Mouse (Mus musculus): ENCODE measurements at regions not wholly inside any gene's neighbourhood (a gene's known extent, or its start where the extent isn't known, plus 50 kb on each side); places are given as distances from the start of the nearest gene placed in this dataset.

DNA sequence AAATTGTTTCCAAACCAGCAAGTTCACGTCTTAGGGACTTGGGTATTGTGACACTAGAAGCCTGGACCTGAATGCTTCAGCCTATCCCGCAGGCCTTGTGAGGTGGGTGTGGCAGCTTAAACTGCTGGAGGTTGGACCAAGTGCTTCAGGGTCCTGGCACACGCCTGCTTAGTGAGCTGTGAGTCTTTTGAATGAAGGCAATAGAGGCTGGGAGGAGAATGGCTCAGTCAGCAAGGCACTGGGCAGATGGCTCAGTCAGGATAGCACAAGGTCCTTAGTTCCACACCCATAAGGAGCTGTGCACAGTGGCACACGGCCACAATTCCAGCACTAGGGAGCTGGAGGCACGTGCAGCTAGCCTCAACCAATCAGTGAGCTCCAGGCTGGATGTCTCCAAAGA lies 80.5 kb upstream of the Pmepa1 start:
- Histone ChIP-seq H3K27me3 (replicated peaks; ENCODE audit: control insufficient read depth, insufficient read depth, low read length) (no peaks in the 10 kb centered on the region), H3K4me1 (replicated peaks; ENCODE audit: control insufficient read depth, insufficient read depth, low read length) (no peaks in the 10 kb centered on the region), H3K9me3 (ENCODE audit: control insufficient read depth) (no peaks in the 10 kb centered on the region), H3K36me3 (ENCODE audit: control insufficient read depth, insufficient read depth) (no peaks in the 10 kb centered on the region), H3K9ac (ENCODE audit: low read depth, low read length) (no peak overlapping the region), H3K4me3 (ENCODE audit: low read depth, low read length) (no peak overlapping the region), H3K27ac (ENCODE audit: low read depth, low read length) (no peak overlapping the region), H3K4me2 (replicated peaks; ENCODE audit: low read depth) (no peak overlapping the region)
- WGBS, result 63% methylated on average over 5 of the region's 5 CpGs
- no peak for TF ChIP-seq CTCF (IDR thresholded peaks at IDR 0.05; ENCODE audit: low read depth)
- ATAC-seq, result no peak

DNA sequence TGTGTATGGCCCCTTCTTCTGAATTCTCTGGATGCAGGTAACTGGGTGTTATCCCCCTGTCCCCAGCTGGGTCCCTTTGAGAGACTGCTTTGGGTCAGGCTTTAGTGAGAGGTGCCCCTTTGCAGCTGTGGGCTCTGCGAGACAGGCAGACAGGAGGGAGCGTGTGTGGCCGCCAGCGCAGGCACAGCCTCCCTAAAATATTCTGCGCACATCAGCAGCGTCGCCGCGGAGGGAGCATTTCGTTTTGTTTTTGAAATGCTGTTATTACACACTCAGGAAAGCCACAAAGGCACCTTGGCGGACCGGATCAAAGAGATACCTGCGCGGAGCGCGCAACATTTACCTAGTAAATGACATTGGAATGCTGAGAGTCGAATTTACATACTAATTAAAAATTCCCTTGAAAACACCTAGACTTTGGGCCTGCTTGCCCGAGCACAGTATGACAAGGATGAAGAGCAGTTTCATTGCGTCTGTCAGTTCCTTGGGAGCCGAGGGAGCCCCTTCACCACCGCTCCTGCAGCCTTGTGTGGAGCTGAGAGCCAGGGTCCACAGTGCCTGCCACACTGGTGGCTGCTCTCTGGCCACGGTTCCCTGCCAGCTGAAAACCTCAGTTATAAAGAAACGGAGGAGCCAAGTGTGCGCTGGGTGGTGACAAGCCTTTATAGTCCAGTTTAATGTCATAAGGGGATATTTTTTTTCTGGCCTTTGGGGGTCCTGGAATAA lies 89.3 kb upstream of the Pmepa1 start:
- TF ChIP-seq CTCF (IDR thresholded peaks at IDR 0.05; ENCODE audit: low read depth), result no peak
- no peaks in the 10 kb centered on the region for H3K36me3 ChIP-seq (ENCODE audit: control insufficient read depth, insufficient read depth)
- no peaks in the 10 kb centered on the region for H3K4me1 ChIP-seq (replicated peaks; ENCODE audit: control insufficient read depth, insufficient read depth, low read length)
- no peak overlapping the region for H3K4me2 ChIP-seq (replicated peaks; ENCODE audit: low read depth)
- no peak overlapping the region for H3K9ac ChIP-seq (ENCODE audit: low read depth, low read length)
- peaks cover 5% of the 10 kb centered on the region; the same call in 1 of the 2 replicates for H3K27me3 ChIP-seq (replicated peaks; ENCODE audit: control insufficient read depth, insufficient read depth, low read length)
- H3K27ac ChIP-seq (ENCODE audit: low read depth, low read length), result no peak overlapping the region
- 20% methylated on average over 24 of the region's 24 CpGs for WGBS
- no peak for ATAC-seq
- no peak overlapping the region for H3K4me3 ChIP-seq (ENCODE audit: low read depth, low read length)
- no peaks in the 10 kb centered on the region for H3K9me3 ChIP-seq (ENCODE audit: control insufficient read depth)

DNA sequence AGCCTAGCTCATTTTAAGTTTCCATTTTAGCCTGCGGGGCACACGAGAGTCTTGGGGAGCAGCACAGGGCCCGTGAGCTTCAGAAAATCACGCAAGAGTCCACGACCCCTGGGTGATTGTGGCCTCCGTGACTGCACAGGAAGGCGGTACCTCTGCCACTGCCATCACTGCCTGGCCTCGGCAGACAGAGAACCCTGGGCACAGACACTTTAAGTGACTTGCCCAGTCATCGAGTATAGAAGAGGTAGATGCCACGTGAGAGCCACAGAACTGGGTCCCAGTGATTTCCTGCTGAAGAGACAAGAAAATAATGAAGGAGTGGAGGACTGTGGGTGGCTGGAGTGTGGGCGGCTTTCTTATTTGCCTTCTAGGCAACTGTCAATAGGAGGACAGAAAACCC lies 90.4 kb upstream of the Pmepa1 start:
- no peaks in the 10 kb centered on the region for H3K36me3 ChIP-seq (ENCODE audit: control insufficient read depth, insufficient read depth)
- no peak overlapping the region for H3K9ac ChIP-seq (ENCODE audit: low read depth, low read length)
- no peak overlapping the region for H3K4me2 ChIP-seq (replicated peaks; ENCODE audit: low read depth)
- H3K9me3 ChIP-seq (ENCODE audit: control insufficient read depth), result no peaks in the 10 kb centered on the region
- no peak for ATAC-seq
- H3K27ac ChIP-seq (ENCODE audit: low read depth, low read length), result no peak overlapping the region
- H3K4me1 ChIP-seq (replicated peaks; ENCODE audit: control insufficient read depth, insufficient read depth, low read length), result no peaks in the 10 kb centered on the region
- no peak for TF ChIP-seq CTCF (IDR thresholded peaks at IDR 0.05; ENCODE audit: low read depth)
- H3K4me3 ChIP-seq (ENCODE audit: low read depth, low read length), result no peak overlapping the region
- peaks cover 5% of the 10 kb centered on the region; the same call in 1 of the 2 replicates for H3K27me3 ChIP-seq (replicated peaks; ENCODE audit: control insufficient read depth, insufficient read depth, low read length)
- 69% methylated on average over 11 of the region's 11 CpGs for WGBS

DNA sequence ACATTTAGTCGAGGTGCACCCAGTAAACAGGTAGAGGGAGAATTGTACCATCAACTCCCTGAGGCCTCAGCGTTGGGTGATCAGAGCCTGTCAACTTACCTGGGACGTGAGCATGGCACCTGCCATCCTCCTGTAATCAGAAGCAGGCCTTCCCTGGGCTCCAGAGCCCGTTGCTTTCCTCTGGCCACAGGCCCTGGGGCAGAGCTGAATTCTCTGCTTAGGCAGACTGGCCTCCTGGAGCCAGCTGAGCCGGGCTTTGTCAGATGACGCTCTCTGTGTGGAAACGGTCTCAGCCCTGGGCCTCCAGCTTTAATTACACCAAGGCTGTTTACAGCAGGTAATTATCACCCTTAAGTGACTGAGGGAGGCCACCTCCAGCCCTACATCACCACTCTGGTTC lies 92.6 kb upstream of the Pmepa1 start:
- WGBS, result 46% methylated on average over 7 of the region's 7 CpGs
- peaks cover 5% of the 10 kb centered on the region; the same call in 1 of the 2 replicates for H3K27me3 ChIP-seq (replicated peaks; ENCODE audit: control insufficient read depth, insufficient read depth, low read length)

DNA sequence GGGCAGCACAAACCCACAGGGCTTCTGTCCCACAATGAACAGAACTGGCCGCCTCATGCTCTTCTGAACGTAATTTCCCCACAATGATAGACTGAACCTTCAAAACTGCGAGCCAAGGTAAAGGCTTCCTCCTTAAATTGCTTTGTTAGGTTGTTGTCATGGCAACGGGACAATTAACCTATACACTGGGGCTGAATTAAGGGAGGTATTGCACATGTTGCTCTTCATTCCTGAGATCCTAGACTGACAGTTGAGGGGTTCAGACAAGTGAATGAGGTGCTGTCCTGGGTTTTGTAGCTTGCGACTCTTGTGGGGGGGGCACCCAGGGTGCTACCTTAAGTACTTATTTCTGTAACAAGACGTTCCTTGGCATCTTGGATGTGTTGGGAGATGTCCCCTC lies 100.6 kb upstream of the Pmepa1 start:
- no peak for TF ChIP-seq CTCF (IDR thresholded peaks at IDR 0.05; ENCODE audit: low read depth)
- ATAC-seq, result no peak
- H3K27ac ChIP-seq (ENCODE audit: low read depth, low read length), result no peak overlapping the region
- H3K9ac ChIP-seq (ENCODE audit: low read depth, low read length), result no peak overlapping the region
- peaks cover 3% of the 10 kb centered on the region; the same call in 1 of the 2 replicates for H3K4me1 ChIP-seq (replicated peaks; ENCODE audit: control insufficient read depth, insufficient read depth, low read length)
- H3K4me3 ChIP-seq (ENCODE audit: low read depth, low read length), result no peak overlapping the region
- 0 out of 2 replicates have a peak, but pooled peaks cover 6% of the 10 kb centered on the region for H3K9me3 ChIP-seq (ENCODE audit: control insufficient read depth)
- WGBS, result 85% methylated on average over 6 of the region's 6 CpGs
- no peaks in the 10 kb centered on the region for H3K27me3 ChIP-seq (replicated peaks; ENCODE audit: control insufficient read depth, insufficient read depth, low read length)
- no peak overlapping the region for H3K4me2 ChIP-seq (replicated peaks; ENCODE audit: low read depth)
- no peaks in the 10 kb centered on the region for H3K36me3 ChIP-seq (ENCODE audit: control insufficient read depth, insufficient read depth)

More for the DNA sequence above, 92.6 kb upstream of the Pmepa1 start:
- Histone ChIP-seq H3K36me3 (ENCODE audit: control insufficient read depth, insufficient read depth) (no peaks in the 10 kb centered on the region), H3K4me1 (replicated peaks; ENCODE audit: control insufficient read depth, insufficient read depth, low read length) (no peaks in the 10 kb centered on the region), H3K27ac (ENCODE audit: low read depth, low read length) (no peak overlapping the region), H3K4me2 (replicated peaks; ENCODE audit: low read depth) (no peak overlapping the region), H3K9ac (ENCODE audit: low read depth, low read length) (no peak overlapping the region), H3K9me3 (ENCODE audit: control insufficient read depth) (0 out of 2 replicates have a peak, but pooled peaks cover 6% of the 10 kb centered on the region), H3K4me3 (ENCODE audit: low read depth, low read length) (no peak overlapping the region)
- ATAC-seq, result no peak
- no peak for TF ChIP-seq CTCF (IDR thresholded peaks at IDR 0.05; ENCODE audit: low read depth)

DNA sequence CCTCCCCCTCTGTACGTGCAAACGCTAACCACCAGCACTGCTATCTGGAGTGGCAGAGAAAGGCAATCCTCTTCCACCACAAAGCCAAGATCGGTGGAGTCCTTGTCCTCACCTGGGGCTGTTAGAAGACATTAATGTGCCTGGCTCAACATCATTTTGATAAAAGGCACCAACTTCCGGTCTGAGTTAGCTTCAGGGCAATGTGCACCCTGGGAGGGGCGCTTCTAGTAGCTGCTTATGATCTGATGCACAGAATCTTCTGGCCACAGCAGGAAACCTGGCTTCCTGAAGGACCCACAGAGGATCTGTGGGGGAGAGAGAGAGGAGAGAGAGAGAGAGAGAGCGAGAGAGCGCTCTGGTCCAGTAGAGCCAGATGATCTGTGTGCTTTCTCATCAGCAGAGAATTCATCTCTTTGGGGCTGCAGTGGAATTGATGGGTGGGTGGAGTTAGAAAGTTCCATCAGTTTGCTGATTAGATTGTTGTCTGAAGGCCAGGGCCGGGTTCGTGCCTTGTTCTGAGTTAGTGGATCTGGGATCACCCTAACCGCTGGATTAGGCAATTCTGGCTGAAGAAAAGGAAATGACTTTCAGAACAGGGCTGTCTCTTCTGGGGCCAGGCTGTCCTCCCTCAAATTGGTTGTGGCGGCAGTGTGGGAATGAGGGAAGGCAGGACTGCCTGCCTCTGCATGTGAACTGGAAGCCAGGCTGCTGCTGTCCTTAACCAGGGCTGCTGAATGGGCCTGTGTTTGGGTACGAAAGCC lies 101.3 kb upstream of the Pmepa1 start:
- Histone ChIP-seq H3K9ac (ENCODE audit: low read depth, low read length) (no peak overlapping the region), H3K4me2 (replicated peaks; ENCODE audit: low read depth) (no peak overlapping the region), H3K36me3 (ENCODE audit: control insufficient read depth, insufficient read depth) (no peaks in the 10 kb centered on the region), H3K27me3 (replicated peaks; ENCODE audit: control insufficient read depth, insufficient read depth, low read length) (no peaks in the 10 kb centered on the region), H3K4me3 (ENCODE audit: low read depth, low read length) (no peak overlapping the region), H3K9me3 (ENCODE audit: control insufficient read depth) (0 out of 2 replicates have a peak, but pooled peaks cover under 1% of the 10 kb centered on the region), H3K27ac (ENCODE audit: low read depth, low read length) (no peak overlapping the region), H3K4me1 (replicated peaks; ENCODE audit: control insufficient read depth, insufficient read depth, low read length) (peaks cover 3% of the 10 kb centered on the region; the same call in 1 of the 2 replicates)
- TF ChIP-seq CTCF (IDR thresholded peaks at IDR 0.05; ENCODE audit: low read depth), result no peak
- no peak for ATAC-seq
- WGBS, result 45% methylated on average over 10 of the region's 12 CpGs
